Mouse (Mus musculus) liver (tissue): ENCODE data around the gene Pde11a.
A peak's percentile ranks its signal among the peaks of the same experiment; 100 is the strongest.

Experiments used
- DNase-seq: peaks from one replicate; pipeline ENCODE4 v3.0.0-alpha.2; 2020; ENCODE audit warnings: mixed read lengths

Pde11a gene

DNA sequence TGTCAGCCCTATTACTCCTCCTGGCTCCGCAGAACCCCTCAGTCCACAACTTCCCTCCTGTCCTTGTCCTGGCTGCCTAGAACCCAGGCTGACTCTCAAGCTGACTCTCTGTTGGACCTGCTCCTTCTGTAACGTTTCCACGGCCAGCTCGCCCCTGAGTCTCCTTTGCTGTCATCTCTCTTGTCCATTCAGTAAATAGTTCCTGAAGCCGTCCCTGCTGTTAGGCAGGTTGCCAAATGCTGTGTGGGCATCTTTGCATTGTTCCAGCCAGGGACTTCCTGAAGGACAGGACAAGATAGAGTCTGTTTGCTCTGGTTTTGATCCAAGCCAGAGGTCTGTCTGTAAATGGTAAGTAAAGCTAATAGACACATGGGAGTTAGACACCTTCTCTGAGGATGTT, 250.2 kb downstream of the Pde11a start:
- peak; percentile 18 for DNase-seq

DNA sequence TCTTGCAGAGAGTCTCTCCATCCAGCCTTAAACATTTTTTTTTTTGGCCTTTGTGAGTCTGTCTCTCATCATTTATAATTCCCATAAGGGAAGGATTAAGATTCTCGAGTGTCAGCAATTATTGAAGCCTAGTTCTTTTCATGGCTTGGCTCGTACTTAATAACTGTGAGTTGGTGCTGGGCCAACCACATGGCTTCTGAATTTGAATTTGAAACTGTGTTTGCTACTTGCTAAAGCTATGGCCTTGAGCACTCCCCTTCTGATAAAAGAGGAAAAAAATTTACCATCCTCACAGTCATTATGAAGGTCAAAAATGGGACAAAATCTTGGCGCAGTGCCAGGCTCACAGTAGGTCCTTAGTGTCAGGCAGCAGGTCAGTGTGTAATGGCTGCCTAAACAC, 251.4 kb downstream of the Pde11a start:
- DNase-seq: peak; percentile 15

DNA sequence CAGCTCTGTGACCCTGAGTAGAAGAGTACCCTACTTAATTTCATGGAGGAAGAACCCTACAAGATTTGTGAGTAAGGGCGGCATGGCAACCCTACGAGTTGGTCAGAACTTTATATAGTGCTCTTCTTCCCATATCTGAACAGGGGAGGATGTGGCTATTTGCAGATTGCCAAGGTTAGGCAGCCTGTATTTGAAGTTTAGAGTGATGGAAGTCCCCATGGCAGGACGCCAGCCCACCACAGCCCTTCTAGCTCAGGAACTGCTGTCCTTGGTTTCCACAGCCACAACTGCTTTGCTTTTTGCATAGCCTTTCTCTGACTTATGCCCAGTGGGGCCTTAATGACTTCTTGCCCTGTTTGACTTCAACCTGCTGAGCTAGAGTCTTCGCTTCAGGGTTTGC, 253.6 kb downstream of the Pde11a start:
- DNase-seq: no peak

DNA sequence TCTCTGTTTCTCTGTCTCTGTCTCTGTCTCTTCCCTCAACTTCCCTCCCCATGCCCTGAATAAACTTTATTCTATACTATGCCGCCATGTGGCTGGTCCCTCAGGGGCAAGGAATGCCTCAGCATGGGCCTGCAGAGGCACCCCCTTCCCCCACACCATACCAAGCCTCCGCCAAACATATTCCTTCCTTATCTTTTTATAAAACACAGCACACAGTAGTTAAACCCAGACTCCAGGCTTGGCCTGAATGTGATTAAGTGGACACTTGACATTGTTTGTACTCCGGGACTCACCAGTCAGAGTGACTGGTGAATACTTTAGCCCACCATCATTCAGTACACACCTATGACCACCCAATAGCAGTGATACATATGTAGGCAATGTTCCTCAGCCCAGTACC, 254.7 kb downstream of the Pde11a start:
- no peak for DNase-seq

DNA sequence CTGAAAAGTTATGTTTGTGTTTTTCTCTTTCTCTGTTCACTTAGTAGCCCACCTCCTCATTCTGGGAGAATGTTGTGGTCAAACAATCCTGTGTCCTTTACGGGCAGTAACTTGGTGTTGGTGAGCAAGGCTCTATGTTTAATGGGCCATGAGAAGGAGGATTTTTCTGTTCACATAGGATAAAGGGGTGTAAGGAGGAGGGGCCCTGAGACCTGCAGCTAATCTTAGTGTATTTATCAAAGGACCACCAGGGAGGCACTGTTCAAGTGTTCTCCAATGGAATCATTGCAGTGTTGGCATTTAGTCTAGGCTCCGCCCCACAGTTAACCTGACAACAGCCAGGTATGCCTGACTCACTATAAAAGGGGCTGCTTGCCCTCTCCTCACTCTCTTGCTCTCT, 255.2 kb downstream of the Pde11a start:
- DNase-seq: no peak

DNA sequence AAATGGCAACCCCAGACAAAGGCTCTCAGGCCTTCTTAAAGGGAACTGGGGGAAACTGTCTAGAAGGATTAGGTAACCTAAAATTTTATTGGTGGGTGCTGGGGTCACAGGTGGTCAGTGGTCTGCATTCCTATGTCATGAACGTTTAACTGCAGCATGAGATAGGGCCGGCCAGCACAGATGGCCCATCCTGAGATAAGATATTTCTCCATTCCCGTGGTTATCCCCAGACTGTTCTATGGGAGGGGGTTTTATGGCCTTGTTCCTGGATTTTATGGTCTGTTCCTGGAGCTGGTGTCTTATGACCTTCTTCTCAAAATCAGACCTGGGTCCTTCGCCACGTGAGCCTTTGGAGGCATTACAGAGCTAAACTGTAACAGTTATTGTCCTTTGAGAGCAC, 256.6 kb downstream of the Pde11a start:
- DNase-seq: no peak

DNA sequence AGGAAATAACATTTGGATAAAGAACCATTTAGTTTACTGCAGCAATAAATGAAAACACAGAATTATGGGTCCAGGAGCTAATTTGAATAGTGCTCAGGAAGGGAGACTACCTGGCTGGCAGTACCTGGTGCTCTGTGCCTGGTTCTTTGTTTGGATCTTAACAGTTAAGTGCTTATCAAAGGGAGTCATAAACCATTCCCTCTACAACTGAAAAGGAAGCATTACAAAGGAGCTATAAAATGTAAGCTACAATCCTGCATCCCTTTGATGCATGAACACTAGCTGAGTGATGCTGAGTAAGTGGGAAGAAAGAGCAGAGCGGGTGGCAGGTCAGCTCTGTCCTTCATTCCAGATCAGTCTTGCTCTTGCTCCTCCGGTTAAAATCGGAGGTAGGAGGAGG, 258.0 kb downstream of the Pde11a start:
- no peak for DNase-seq

DNA sequence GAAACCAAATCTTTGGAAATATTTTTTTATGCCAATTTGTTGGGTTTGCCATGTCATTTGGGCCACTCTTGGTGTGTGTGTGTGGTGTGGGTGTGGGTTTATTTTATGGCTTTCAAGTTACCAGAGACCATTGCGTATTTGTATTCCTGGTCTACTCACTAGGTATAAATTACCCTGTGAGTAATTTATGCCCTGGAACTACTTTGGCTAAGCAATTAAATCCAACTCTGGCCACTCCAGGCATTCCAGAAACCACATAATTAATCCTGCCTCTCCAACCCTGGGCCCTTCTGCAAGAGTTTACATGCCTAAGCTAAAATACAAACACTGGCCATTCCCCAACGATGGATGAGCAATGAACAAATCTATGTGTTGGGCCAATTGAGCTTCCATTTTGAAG, 261.7 kb downstream of the Pde11a start:
- no peak for DNase-seq

DNA sequence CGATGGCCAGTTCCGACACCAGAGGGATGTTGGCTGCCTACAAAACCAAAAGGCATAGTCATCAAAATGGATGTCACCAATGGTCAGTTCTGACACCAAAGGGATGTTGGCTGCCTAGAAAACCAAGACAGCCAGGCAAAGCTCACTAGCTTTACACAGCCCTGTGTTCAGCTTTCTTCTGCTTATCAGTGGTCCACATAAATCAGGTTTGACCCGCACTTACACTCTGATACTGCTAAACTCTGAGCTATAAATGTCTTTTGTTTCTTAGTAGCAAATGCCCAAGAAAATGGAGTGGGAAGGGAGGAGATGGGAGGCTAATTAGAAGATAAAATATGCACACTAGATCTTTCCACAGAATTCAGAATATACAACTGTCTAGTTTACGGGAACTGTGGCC, 262.5 kb downstream of the Pde11a start:
- no peak for DNase-seq

DNA sequence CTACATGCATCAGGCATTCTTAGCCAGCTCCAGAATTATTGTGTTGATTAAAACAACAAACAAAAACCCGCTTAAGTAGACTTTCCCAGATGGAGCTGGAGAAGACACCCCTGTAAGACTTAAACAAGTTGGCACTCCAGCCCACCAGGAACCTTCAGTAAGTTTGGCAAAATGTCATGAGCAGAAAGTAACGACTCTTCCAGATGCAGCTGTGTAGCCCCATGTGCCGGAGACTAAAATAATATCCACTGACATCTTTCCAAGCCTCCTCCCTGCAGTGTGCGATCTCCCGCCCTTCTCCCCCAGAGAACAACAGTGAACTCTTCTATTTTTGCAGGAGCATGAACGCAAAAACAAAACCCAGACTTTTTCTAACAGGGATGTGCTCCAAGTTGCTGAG, 265.5 kb downstream of the Pde11a start:
- DNase-seq: no peak

DNA sequence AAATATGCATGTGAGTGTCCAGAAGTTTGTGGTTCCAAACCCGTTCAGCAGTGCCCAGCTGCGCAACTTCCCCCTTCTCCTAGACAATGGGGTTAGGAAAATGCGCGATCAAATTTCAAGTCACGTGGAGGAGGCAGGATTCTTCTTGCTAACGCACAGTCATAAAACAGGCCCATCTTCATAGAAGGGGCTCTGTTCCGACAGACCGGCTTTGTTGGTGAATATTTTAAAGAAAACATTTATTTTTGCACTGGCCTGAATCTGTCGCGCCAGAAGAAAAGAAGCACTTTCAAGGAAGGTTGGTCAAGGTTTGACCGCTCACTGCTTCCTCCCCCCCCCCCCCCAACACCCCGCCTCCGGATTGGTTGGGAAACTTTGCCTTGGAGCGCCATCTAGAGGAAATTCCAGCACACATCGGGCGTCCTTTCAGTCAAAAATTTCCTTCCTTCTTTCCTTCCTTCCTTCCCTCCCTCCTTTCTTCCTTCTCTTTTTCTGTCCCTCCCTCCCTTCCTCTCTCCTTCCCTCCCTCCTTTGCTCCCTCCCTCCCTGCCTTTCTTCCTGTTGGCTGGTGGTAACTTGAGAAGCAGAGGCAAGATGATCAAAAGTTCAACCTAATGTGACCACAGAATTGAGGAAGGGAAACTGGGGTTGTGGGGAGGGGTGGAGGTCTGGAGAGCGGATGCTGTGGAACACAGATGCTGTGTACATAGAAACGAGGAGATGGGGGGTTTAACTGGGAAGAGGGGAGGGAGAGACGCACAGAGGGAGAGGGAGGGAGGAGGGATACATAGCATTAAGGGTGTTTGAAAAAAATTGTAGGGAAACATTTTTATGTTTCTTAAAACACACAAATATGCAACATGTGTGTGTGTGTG, 267.9 kb downstream of the Pde11a start:
- DNase-seq: peak; percentile 59

DNA sequence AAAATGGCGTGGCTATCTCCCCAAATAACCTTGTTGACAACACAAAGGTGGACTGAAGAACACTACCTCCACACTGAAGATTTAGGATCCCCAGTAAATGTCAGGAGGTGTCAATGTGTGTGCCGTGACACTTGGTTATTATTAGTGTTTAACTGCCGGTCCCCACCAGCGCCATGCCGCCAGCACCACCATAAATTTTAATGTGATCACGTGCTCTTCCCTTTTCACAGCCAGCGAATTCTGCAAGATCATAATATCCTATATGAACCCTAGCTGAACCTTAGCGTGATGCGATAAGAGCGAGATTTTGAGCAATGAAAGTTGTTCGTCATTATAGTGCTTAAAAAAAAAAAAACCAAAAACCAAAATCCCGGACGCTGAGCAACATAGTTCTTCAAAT, 269.3 kb downstream of the Pde11a start:
- no peak for DNase-seq

DNA sequence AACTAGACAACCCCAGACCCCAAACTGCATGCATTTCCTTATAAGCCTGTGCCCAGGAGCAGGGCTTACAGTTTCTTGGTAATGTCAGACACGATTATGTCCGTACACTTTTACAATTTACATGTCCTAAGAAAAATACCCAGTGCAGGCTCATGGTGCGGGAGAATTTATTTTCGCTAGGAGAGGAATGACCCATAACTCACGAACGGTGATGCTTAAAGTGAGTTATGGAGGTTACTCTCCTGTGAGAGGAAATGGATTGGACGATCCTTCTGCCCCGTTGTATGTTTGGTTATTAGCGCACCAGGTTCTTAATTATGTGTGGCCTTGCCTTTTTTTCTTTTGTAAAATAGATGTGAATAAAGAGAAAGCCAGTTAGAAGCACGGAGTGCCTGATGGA, 270.4 kb downstream of the Pde11a start:
- DNase-seq: no peak

DNA sequence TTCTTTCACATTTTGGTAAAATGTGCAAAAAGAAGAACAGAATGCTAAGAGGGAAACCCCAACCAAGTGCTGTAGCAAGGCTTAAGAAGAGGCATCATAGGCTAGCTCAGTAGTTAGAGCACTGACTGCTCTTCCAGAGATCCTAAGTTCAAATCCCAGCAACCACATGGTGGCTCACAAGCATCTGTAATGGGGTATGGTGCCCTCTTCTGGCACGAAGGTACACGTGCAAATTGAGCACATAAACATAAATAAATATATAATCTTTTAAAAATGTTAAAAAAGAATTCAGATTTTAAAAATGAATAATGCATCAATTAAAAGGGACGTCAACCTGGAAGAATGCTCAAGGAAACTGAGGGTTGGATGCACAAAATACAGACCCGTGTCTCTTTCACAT, 271.4 kb downstream of the Pde11a start:
- DNase-seq: no peak

DNA sequence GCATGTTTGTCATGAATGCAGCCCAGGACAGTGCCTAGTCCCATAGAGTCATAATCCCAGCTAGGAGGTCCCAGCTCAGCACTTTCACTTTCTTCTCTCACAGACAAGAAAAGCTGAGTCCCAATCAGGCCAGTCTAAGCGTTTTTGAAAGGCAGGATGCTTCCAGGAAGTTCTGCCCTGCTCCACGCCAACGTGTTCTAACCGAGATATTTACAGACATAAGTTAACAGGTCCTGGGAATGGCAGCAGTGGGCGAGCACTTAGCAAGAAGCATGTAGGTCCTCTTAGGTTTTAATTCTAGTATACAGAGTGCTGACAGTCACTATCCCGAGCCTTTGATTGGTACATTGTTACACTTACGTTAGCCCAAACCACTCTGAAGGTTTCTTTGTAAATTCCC, 273.3 kb downstream of the Pde11a start:
- no peak for DNase-seq

DNA sequence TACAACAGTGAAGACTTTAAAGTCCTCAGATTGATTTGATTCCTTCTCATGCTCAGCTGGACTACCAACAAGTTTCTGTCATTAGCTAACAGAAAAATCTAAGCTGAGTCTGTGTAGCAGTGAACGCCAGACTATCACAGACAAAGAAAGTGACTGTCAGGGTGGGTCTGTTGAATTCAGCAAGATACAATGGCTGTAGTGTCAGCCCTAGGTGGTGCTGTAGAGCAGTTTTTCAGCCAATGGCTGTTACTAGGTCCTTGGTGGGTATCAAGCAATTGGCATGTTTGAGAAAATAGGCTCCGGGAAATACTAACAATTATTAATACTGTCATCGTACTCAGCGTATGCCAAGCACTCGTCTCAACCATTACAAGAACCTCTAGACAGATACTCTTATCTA, 274.5 kb downstream of the Pde11a start:
- no peak for DNase-seq

DNA sequence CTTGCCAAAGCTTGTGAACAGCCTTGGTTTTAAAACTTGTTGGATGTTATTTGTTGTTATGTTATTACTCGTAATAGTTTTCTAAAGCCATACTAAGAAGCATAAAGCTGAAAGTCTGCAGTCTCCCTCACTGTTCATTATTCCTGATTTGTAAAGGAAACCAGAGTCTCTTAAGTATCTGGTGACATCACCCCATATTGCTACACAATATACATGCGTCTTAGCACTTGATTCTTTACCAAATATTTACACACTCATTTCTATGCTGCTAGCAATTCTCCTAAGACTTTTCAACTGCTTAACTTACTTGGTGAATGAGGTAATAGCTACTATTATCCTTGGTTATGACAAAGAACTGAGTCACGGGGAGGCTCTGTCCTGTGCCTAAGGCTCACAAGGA, 278.4 kb downstream of the Pde11a start:
- no peak for DNase-seq

DNA sequence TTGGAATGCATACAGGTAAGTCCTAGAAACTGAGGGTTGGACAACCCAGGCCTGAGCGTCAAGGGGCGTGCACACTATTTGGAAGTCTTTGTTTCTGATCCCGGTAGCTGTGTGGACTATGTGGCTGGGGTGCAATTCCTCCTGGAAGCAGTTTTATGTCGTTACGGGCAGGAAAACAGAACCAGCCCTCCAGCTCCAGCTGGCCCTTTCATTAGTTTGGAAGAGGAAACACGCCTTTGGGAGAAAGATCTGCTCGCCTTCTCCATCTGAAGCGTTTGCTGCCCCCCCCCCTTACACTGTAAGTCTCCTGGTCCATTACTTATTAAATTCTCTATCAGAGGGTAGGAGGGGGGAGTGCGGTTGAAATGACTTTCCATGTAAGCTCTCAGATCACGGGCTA, 279.0 kb downstream of the Pde11a start:
- no peak for DNase-seq

DNA sequence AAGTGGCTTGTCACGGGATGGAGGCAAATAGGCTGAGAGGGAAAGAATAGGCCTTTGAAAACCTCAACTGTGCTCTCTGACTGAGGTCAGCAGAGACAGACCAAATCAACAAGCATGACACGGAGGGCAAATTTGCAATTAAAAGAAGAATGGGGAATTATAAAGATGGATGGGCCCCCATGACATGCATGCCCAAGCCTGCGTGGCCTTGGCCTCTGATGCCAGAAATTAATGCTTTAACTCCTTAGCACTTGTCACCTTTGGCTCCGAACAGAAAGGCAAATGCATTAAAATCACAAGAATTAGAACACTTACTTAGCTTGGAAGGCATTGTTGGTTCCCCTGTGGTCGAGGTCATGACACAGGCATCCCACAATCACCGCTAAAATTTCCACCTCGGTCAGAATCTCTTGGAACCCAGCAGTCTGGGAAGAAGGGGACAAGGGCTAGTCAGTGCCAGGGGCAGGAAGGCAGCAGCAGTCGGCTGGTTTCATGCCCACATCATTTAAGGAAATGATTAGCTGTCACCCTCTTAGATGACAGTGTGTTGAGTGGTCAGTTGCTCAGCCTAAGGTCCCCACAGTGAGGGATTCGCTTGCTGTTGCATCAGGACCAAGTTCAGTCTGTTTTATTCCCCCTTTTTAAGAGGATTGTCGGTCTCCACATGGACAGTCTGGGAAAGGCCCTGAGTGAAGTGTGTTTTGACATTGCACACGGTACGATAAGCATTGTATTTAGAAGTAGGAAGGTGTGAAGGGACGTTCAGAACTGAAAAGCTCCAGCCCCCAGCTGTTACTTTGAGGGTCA, 279.7 kb downstream of the Pde11a start:
- DNase-seq: no peak

DNA sequence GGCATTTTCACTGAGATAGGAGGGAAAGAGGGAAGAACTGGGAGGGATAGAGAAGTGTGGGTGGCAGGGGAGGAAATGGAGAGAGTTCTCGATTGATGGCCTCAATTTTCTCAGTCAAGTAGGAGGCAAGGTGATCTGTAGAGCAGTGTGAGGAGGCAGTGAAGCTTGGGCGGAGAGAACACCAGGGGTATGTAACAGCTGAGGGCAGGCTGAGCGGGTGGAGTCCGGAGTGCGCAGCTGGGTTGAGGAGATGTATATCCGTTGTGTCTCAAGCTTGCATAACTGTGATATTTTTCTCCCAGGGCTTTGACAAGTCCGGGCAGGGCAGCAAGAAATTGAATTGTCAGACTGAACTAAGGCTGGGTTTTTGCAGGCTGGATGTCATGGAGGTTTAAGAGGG, 281.0 kb downstream of the Pde11a start:
- no peak for DNase-seq

DNA sequence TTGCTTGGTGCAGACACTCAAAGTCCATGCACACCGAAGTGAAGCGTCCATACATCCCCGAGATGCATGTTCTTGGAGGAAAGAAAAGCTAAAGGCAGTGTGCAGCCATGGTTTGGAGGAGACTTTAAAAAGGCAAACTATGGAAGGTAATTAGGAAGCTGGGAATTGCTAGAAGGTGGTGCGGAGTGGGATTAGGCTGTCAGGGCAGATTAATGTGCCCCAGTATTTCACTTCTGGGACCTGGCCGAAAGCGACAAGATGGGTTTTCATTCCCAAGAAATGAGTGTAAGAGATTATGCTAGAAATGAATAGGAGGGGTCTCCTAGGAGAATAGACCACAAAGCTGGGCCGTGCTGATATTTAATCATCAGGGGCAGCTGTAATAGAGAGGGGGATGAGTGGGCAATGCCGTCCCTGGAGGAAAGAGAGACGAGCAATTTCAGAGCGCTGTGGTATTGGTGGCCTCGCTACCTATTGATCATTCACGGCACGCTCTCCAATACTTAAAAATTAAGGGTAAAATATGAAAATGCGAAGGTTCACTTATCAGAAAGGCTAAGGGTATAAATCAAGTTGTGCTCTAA, 284.7 kb downstream of the Pde11a start:
- no peak for DNase-seq

DNA sequence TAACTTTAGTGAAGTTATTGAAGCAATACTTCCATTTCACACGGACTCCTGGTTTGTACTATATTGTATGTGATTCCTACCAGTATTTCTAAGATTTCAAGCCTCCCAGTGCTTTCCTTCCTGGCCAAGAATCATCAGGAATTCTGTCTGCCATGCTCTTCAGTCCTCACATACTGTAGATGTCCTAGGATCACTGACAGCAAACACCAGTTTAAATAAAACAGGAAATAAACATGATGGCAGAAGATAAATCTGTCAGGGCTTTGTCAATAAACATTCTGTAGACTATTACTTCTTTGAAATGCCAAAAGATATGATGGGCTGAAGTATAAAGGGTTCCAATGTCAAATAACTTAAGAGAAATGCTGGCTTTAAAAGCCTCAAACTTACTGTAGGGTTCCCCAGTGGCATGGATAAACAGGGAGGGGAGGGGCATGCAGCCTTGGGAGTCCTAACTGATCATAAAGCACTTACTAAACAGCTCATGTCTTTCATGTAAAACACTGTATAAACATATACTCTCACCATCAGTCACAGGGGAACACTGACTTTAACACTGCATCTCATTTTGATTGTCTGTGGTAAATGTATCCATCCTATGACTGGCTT, 285.6 kb downstream of the Pde11a start:
- no peak for DNase-seq

DNA sequence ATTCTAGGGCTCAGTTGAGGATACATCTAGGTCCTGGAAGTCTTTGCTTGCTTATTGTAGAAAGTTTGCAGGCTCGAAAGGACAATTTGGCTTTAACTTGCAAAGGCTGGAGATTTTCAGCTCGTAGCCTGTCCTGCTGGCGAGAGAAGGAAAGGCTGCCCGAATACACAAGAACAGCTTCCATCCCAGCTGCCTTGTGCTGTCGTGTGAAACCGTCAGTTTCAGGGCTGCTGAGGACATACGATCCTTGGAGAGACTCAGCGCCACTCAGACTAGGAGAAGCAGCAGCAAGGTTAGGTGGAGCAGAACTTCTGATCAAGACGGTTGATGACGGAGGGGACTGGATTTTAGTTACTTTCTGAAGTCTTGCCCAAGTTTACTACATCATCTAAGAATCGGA, 287.2 kb downstream of the Pde11a start:
- no peak for DNase-seq

DNA sequence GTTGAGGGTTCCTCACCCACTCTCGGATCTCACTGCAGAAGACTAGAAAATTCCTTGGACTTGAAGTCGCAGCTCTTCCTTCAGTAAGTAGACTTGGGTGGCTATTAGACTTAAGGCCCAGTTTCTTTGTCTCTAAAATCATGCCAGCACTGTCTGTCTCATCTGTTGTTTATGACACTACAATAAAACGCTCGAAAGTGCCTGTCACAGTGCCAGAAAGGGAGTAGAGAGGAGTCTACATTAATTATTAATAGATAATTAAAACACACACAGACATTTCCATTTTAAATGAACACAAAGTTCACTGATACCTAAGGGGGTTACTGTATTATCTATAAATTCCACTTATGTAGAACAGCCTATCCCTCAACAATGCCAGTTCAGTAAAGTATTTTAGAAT, 287.7 kb downstream of the Pde11a start:
- no peak for DNase-seq
